Comparison of ENCODE assay signal across 8 mouse cellular contexts in genomic region chr1:92934182-92934827, GRCm38 (mm10). TPM values are rescaled to one million over a fixed set of nuclear protein-coding genes. Genes with fewer than 3 reads are reported as not detected.
DNase-seq lines count a peak whose midpoint lies in the region; ATAC-seq and TF ChIP-seq lines count a peak whose summit lies in the region.

TSS of gene Capn10 (plus strand) at chr1:92934376.

- H3K27ac ChIP-seq in heart, embryonic 12.5 days (ENCODE audit: poor library complexity, severe bottlenecking): peak within 1 kb of the TSS; percentile 92
- peak within 1 kb of the TSS; percentile 95 for H3K27ac ChIP-seq in kidney, postnatal 0 days
- H3K27ac ChIP-seq in liver, embryonic 11.5 days (ENCODE audit: low read depth, low read length): peak within 1 kb of the TSS; percentile 96
- peak within 1 kb of the TSS; percentile 93 for H3K27ac ChIP-seq in stomach, embryonic 14.5 days (ENCODE audit: low read length)

- H3K36me3 ChIP-seq in heart, embryonic 12.5 days: peaks cover 17% of the 10 kb centered on the region
- peaks cover 8% of the 10 kb centered on the region; the same call in 1 of the 2 replicates for H3K36me3 ChIP-seq in kidney, postnatal 0 days (ENCODE audit: insufficient read depth, low read length)
- peaks cover 2% of the 10 kb centered on the region; the same call in 1 of the 2 replicates for H3K36me3 ChIP-seq in liver, embryonic 11.5 days (ENCODE audit: control insufficient read depth, insufficient read depth, low read length)
- peaks cover 9% of the 10 kb centered on the region for H3K36me3 ChIP-seq in stomach, embryonic 14.5 days (ENCODE audit: control insufficient read depth, insufficient read depth, low read length)

- peak; percentile 23; the same call in 1 of the 2 replicates for TF ChIP-seq CTCF in kidney, postnatal 0 days (IDR thresholded peaks at IDR 0.05; ENCODE audit: low read depth)

- H3K4me3 ChIP-seq in heart, embryonic 12.5 days: peak within 1 kb of the TSS; percentile 82
- peak within 1 kb of the TSS; percentile 60 for H3K4me3 ChIP-seq in kidney, postnatal 0 days (replicated peaks; ENCODE audit: low read depth, low read length)
- peak within 1 kb of the TSS; percentile 84 for H3K4me3 ChIP-seq in liver, embryonic 11.5 days (ENCODE audit: low read depth, low read length)
- H3K4me3 ChIP-seq in stomach, embryonic 14.5 days (ENCODE audit: low read depth, low read length): peak within 1 kb of the TSS; percentile 63

- ATAC-seq in erythroid progenitor cell, adult 5-6 weeks (replicated peaks; ENCODE audit: low FRiP score, poor library complexity, severe bottlenecking): peak; percentile 93
- peak; percentile 100 for ATAC-seq in heart, embryonic 12.5 days (ENCODE audit: insufficient number of reproducible peaks, low FRiP score)
- ATAC-seq in kidney, postnatal 0 days (replicated peaks; ENCODE audit: low FRiP score, low read depth): peak; percentile 99
- ATAC-seq in liver, embryonic 11.5 days (replicated peaks; ENCODE audit: low FRiP score): peak; percentile 100
- peak; percentile 98 for ATAC-seq in stomach, embryonic 14.5 days (ENCODE audit: insufficient number of reproducible peaks, insufficient read depth, low FRiP score, low read depth)

- peak; percentile 98 for DNase-seq in CD4-positive helper T cell, adult 2 months (ENCODE audit: low read depth, low spot score)
- DNase-seq in brain, embryonic 18.5 days (ENCODE audit: low read depth, low spot score): peak; percentile 97
- DNase-seq in kidney, postnatal 0 days (ENCODE audit: low spot score): peak; percentile 98
- peak; percentile 93 for DNase-seq in liver, embryonic 11.5 days (ENCODE audit: low spot score)
- DNase-seq in naive thymus-derived CD4-positive, alpha-beta T cell, adult 2 months (ENCODE audit: low read depth): peak; percentile 97

- H3K4me2 ChIP-seq in heart, embryonic 12.5 days: peak within 1 kb of the TSS; percentile 92
- peak within 1 kb of the TSS; percentile 92 for H3K4me2 ChIP-seq in kidney, postnatal 0 days (ENCODE audit: low read length)
- H3K4me2 ChIP-seq in liver, embryonic 11.5 days: peak within 1 kb of the TSS; percentile 83
- peak within 1 kb of the TSS; percentile 56 for H3K4me2 ChIP-seq in stomach, embryonic 14.5 days (replicated peaks; ENCODE audit: low read depth, low read length)

- H3K9me3 ChIP-seq in heart, embryonic 12.5 days (replicated peaks): peaks cover 12% of the 10 kb centered on the region; the same call in 1 of the 2 replicates
- no peaks in the 10 kb centered on the region for H3K9me3 ChIP-seq in kidney, postnatal 0 days (replicated peaks; ENCODE audit: low read length)
- no peaks in the 10 kb centered on the region for H3K9me3 ChIP-seq in liver, embryonic 11.5 days (ENCODE audit: control insufficient read depth, low read length)
- peaks cover 5% of the 10 kb centered on the region; the same call in 1 of the 2 replicates for H3K9me3 ChIP-seq in stomach, embryonic 14.5 days (ENCODE audit: control insufficient read depth, low read depth, low read length)

- H3K9ac ChIP-seq in heart, embryonic 12.5 days: peak within 1 kb of the TSS; percentile 84
- H3K9ac ChIP-seq in kidney, postnatal 0 days (ENCODE audit: low read depth, low read length): peak within 1 kb of the TSS; percentile 80
- H3K9ac ChIP-seq in liver, embryonic 11.5 days (ENCODE audit: low read depth, low read length): peak within 1 kb of the TSS; percentile 72
- peak within 1 kb of the TSS; percentile 46 for H3K9ac ChIP-seq in stomach, embryonic 14.5 days (replicated peaks; ENCODE audit: low read depth, low read length)

- under 1% methylated on average over 45 of the region's 45 CpGs for WGBS in heart, embryonic 12.5 days
- under 1% methylated on average over 45 of the region's 45 CpGs for WGBS in kidney, postnatal 0 days
- WGBS in liver, embryonic 11.5 days: under 1% methylated on average over 45 of the region's 45 CpGs
- under 1% methylated on average over 45 of the region's 45 CpGs for WGBS in stomach, embryonic 14.5 days

- peaks cover 21% of the 10 kb centered on the region for H3K4me1 ChIP-seq in heart, embryonic 12.5 days (replicated peaks)
- peaks cover 4% of the 10 kb centered on the region; the same call in 1 of the 2 replicates for H3K4me1 ChIP-seq in kidney, postnatal 0 days (replicated peaks; ENCODE audit: insufficient read depth, low read length)
- H3K4me1 ChIP-seq in liver, embryonic 11.5 days (replicated peaks; ENCODE audit: control insufficient read depth, insufficient read depth, low read length): peaks cover 10% of the 10 kb centered on the region; the same call in 1 of the 2 replicates
- peaks cover 13% of the 10 kb centered on the region for H3K4me1 ChIP-seq in stomach, embryonic 14.5 days (ENCODE audit: control insufficient read depth, insufficient read depth, low read length)

- peaks cover 8% of the 10 kb centered on the region; the same call in 1 of the 2 replicates for H3K27me3 ChIP-seq in heart, embryonic 12.5 days (replicated peaks)
- no peaks in the 10 kb centered on the region for H3K27me3 ChIP-seq in kidney, postnatal 0 days (ENCODE audit: insufficient read depth, low read length)
- H3K27me3 ChIP-seq in liver, embryonic 11.5 days (replicated peaks; ENCODE audit: control insufficient read depth, insufficient read depth, low read length): no peaks in the 10 kb centered on the region
- H3K27me3 ChIP-seq in stomach, embryonic 14.5 days (ENCODE audit: control insufficient read depth, insufficient read depth, low read length): no peaks in the 10 kb centered on the region

RNA-seq across cellular contexts. Expression of gene Capn10, which starts in this region (rescaled TPM):
- 5.9 and 19.5 TPM in 2 replicates for total RNA-seq in erythroid progenitor cell, adult 5-6 weeks (2015; ENCODE audit: low replicate concordance)
- total RNA-seq in erythroid progenitor cell, adult 5-6 weeks (2017; ENCODE audit: low replicate concordance): 3.3 and 8.6 TPM in 2 replicates
- polyA plus RNA-seq in heart, embryonic 12.5 days (2016; fragmentation: Nextera tagmentation; extraction: Ambion mirVana): 18.2 and 19.1 TPM in 2 replicates
- 31.0 and 32.2 TPM in 2 replicates for polyA plus RNA-seq in kidney, postnatal 0 days (2015; fragmentation: Nextera tagmentation; extraction: Ambion mirVana)
- polyA plus RNA-seq in liver, embryonic 11.5 days (2014; fragmentation: Nextera tagmentation; extraction: Ambion mirVana): 20.9 and 21.3 TPM in 2 replicates
- 28.3 and 30.4 TPM in 2 replicates for polyA plus RNA-seq in stomach, embryonic 14.5 days (2014; fragmentation: Nextera tagmentation; extraction: Ambion mirVana)

Comparison
In these comparisons a context has a peak if more than half of its experiments do, and no peak if none do; other contexts are left out.
1. Peak in every context shown above with its lines: DNase-seq, ATAC-seq, H3K4me3 ChIP-seq and H3K27ac ChIP-seq.